Mouse (Mus musculus) kidney, adult 2 months (tissue): Measurements from ENCODE around the gene Iscu. TPM values are rescaled to one million over a fixed set of nuclear protein-coding genes. Genes with fewer than 3 reads are reported as not detected.
"Not testable (repeated sequence)": the region's sequence is repeated elsewhere in the genome, so short reads cannot be mapped to it uniquely, and the experiment has no call there.

Experiments
- DNase-seq: peaks from one replicate; pipeline ENCODE4 v3.0.0; 2021
- H3K27ac ChIP-seq: fragments of 200-500 bp; 2 replicates; pipeline ENCODE4 v1.5.1; 2012; ENCODE audit warnings: low read depth, low read length, control low read depth, inconsistent platforms; ENCODE audit not compliant: insufficient read depth
- H3K27me3 ChIP-seq: fragments of 200-500 bp; replicated peaks from 2 replicates; pipeline ENCODE4 v1.6.1; 2012; ENCODE audit warnings: mild to moderate bottlenecking, moderate library complexity, low read length, inconsistent platforms; ENCODE audit not compliant: control insufficient read depth, insufficient read depth
- H3K36me3 ChIP-seq: fragments of 200-500 bp; 2 replicates; pipeline ENCODE4 v1.6.1; 2012; ENCODE audit warnings: mild to moderate bottlenecking, moderate library complexity, low read length, inconsistent platforms; ENCODE audit not compliant: control insufficient read depth, insufficient read depth
- H3K4me1 ChIP-seq: fragments of 200-500 bp; 2 replicates; pipeline ENCODE4 v1.6.1; 2011; ENCODE audit warnings: low read length; ENCODE audit not compliant: control insufficient read depth, insufficient read depth
- H3K4me3 ChIP-seq: fragments of 200-500 bp; 2 replicates; pipeline ENCODE4 v1.5.1; 2011; ENCODE audit warnings: mild to moderate bottlenecking, low read depth, low read length, control low read depth; ENCODE audit not compliant: insufficient read depth
- CTCF ChIP-seq: fragments of 200-500 bp; conservative IDR thresholded peaks from 2 replicates; pipeline ENCODE4 v1.5.1; 2011; ENCODE audit warnings: low read depth, mild to moderate bottlenecking, control low read depth, low read length, moderate library complexity, mixed read lengths; ENCODE audit not compliant: insufficient read depth, insufficient read length
- POLR2A ChIP-seq: fragments of 200-500 bp; IDR thresholded peaks from one replicate; pipeline ENCODE4 v1.6.1; 2011; ENCODE audit warnings: low read depth, low read length, control low read depth
- WGBS: fragments of 180-500 bp; shearing (Covaris S2); methylation state at CpG from one replicate; pipeline ENCODE4 v1.1.7; 2018; 5-methylcytosine and 5-hydroxymethylcytosine counted together
- polyA plus RNA-seq: library from polyadenylated mRNA; depleted of rRNA; stranded (reverse); fragments of >200 nt; gene quantifications from 2 replicates; pipeline ENCODE4 v1.2.3, GENCODE M21; 2012

The Iscu gene
- polyA plus RNA-seq, 1 experiment = 370 TPM

DNA sequence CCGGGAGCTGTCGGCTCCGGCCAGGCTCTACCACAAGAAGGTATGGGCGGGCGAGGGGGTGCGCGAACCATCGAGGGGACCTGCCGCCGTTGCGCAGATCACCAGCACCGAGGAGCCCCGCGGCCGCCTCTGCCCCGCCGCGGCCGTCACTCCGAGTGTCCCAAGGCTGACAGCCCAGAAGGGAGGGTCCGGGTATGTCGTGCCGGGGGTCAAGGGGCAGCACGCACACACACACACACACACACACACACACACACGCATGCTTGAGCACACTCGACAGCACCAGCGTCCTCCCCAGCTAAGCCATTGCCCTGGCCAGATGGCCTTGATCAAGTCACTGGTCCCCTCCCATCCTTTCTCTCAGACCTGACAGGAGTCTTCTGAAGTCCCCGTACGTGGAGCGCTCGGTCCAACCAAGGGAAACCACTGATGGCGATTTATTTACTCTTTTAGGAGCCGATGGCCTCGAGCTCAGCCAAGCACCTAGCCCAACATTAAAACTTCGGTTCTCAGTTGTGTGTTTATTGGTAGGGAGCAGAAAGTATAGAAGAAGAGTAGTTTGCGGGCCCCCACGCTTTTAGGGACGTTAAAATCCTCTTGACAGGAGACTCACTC lies 464 bp downstream of the Iscu start:
- Histone ChIP-seq H3K4me3 (peak overlapping the region; percentile 76), H3K27me3 (no peaks in the 10 kb centered on the region), H3K27ac (peak overlapping the region; percentile 26; the same call in 1 of the 2 replicates), H3K4me1 (0 out of 2 replicates have a peak, but pooled peaks cover 4% of the 10 kb centered on the region), H3K36me3 (no peaks in the 10 kb centered on the region; the same call in 1 of the 2 replicates)
- WGBS = under 1% methylated on average over 38 of the region's 38 CpGs
- no peak for TF ChIP-seq CTCF
- no peak for TF ChIP-seq POLR2A
- no peak for DNase-seq

DNA sequence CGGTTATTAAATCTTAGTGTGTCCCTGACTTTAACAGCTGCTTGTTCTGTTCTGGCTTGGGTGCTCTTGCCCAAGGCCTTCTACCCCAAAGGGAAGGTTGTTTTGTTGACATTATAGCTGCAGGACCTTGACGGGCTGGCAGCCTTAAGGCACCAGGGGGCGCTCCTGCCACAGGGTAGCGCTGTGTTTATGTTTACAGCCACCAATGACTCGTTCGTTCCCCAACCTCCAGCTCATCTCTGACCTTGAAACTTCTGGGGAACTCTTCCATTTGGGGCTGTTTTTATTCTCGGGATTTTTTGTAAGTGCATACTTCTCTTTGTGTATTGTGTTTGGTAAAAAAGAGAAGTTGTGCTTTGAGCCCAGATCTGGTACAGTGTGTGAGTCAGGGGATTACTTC lies 1.1 kb downstream of the Iscu start:
- no peaks in the 10 kb centered on the region for H3K27me3 ChIP-seq
- peak overlapping the region; percentile 76 for H3K4me3 ChIP-seq
- peak overlapping the region; percentile 14; the same call in 1 of the 2 replicates for H3K27ac ChIP-seq
- 0% methylated on average over 7 of the region's 7 CpGs for WGBS
- DNase-seq = peak; percentile 92
- H3K36me3 ChIP-seq = no peaks in the 10 kb centered on the region; the same call in 1 of the 2 replicates
- H3K4me1 ChIP-seq = 0 out of 2 replicates have a peak, but pooled peaks cover 4% of the 10 kb centered on the region
- no peak for TF ChIP-seq POLR2A
- peak; percentile 98 for TF ChIP-seq CTCF

DNA sequence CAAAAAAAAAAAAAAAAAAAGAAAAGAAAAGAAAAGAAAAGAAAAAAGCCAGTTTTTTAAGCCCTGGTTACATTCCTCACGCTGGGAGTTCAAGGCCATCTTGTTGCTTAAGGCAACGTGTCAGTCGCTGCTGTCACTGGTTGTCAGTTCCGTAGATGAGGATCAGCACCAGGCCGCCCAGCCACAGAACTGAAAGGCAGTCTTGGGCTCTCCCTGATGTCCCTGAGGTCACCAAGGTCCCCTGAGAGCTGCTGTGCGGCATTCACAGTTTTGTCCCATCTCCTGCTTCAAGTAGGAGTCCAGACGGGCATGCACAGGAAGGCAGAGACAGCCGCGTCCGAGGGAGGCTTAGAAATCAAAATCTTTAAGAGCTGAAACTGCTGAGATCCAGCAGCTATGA lies 3.0 kb downstream of the Iscu start:
- Histone ChIP-seq H3K27ac (no peak overlapping the region), H3K4me1 (no peaks in the 10 kb centered on the region), H3K27me3 (no peaks in the 10 kb centered on the region), H3K36me3 (no peaks in the 10 kb centered on the region; the same call in 1 of the 2 replicates), H3K4me3 (no peak overlapping the region)
- no peak for TF ChIP-seq POLR2A
- TF ChIP-seq CTCF = no peak
- DNase-seq = no peak
- WGBS = 91% methylated on average over 10 of the region's 10 CpGs

- no peak overlapping the region for H3K4me3 ChIP-seq
- H3K4me1 ChIP-seq = no peaks in the 10 kb centered on the region
- no peak for TF ChIP-seq CTCF
- no peak for TF ChIP-seq POLR2A
- DNase-seq = peak; percentile 80
- no peak overlapping the region for H3K27ac ChIP-seq
- 73% methylated on average over 15 of the region's 15 CpGs for WGBS
- no peaks in the 10 kb centered on the region for H3K27me3 ChIP-seq
- no peaks in the 10 kb centered on the region; the same call in 1 of the 2 replicates for H3K36me3 ChIP-seq
These were observed 3.8 kb downstream of the Iscu start for GRCm38 (mm10) chr5:113776128-113776895.

DNA sequence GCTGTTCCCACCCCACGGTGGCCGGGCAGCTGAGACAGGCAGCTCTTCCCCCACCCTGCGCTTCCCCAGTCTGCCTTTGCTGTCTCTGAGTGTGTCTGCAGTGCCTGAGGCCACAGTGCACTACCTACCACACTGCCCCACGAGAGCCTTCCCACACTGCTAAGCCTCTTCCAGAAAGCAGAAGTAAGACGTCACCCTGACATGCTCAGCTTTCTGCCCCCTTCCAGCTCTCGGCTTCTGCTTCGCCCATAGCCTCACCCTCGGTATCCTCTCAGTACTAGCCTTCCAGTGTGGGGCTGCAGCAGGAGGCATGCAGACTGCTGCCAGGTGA lies 4.3 kb downstream of the Iscu start:
- Histone ChIP-seq H3K27me3 (no peaks in the 10 kb centered on the region), H3K4me1 (no peaks in the 10 kb centered on the region), H3K27ac (no peak overlapping the region), H3K36me3 (no peaks in the 10 kb centered on the region; the same call in 1 of the 2 replicates), H3K4me3 (no peak overlapping the region)
- DNase-seq = no peak
- WGBS = 75% methylated on average over 8 of the region's 8 CpGs
- TF ChIP-seq CTCF = no peak
- TF ChIP-seq POLR2A = no peak

GRCm38 (mm10) chr5:113777728-113778127 lies 5.2 kb downstream of the Iscu start:
- peak; percentile 65 for DNase-seq
- WGBS = 72% methylated on average over 8 of the region's 8 CpGs
- H3K27ac ChIP-seq, H3K4me3 ChIP-seq, H3K36me3 ChIP-seq, H3K4me1 ChIP-seq, H3K27me3 ChIP-seq: not testable (repeated sequence)

DNA sequence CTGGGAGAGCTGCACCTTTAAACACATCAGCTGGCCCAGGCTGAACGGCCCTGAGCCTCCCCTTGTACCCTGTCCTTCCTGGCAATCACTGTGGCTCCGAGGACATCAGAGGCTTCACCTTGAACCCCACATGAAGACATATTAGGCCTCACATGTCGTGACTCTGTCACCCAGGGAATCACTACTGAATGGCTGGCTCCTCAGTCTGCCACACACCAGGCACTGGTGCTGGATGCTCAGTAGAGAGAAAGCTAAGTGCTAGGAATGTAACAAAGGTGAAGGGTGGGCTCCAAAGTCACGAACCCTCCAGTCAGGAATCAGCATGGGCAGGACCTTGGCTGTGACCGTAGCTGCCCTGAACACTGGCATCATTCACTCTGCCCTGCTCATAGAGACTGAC lies 7.0 kb downstream of the Iscu start:
- 75% methylated on average over 5 of the region's 5 CpGs for WGBS
- no peak overlapping the region for H3K4me3 ChIP-seq
- TF ChIP-seq CTCF (no peak), POLR2A (no peak)
- no peaks in the 10 kb centered on the region for H3K4me1 ChIP-seq
- H3K27ac ChIP-seq = no peak overlapping the region
- H3K36me3 ChIP-seq = no peaks in the 10 kb centered on the region; the same call in 1 of the 2 replicates
- H3K27me3 ChIP-seq = no peaks in the 10 kb centered on the region
- DNase-seq = no peak
